Comparison of ENCODE assay signal across 8 mouse cellular contexts in genomic region chr6:90435195-90435618, GRCm38 (mm10). TPM values are rescaled to one million over a fixed set of nuclear protein-coding genes. Genes with fewer than 3 reads are reported as not detected.
DNase-seq lines count a peak whose midpoint lies in the region; ATAC-seq and TF ChIP-seq lines count a peak whose summit lies in the region.

No protein-coding gene starts in this region.

- peak overlapping the region; percentile 52; the same call in 1 of the 2 replicates for H3K9ac ChIP-seq in ES-E14 (ENCODE audit: insufficient read depth, low read depth, low read length, poor library complexity, severe bottlenecking)
- H3K9ac ChIP-seq in forebrain, embryonic 15.5 days (replicated peaks), result no peak overlapping the region
- no peak overlapping the region for H3K9ac ChIP-seq in hindbrain, embryonic 11.5 days (ENCODE audit: low read depth, low read length)
- no peak overlapping the region for H3K9ac ChIP-seq in lung, embryonic 15.5 days

- H3K36me3 ChIP-seq in ES-E14 (ENCODE audit: control insufficient read depth, insufficient read depth, low read length, poor library complexity, severe bottlenecking), result peaks cover 8% of the 10 kb centered on the region
- H3K36me3 ChIP-seq in forebrain, embryonic 15.5 days, result no peaks in the 10 kb centered on the region
- no peaks in the 10 kb centered on the region for H3K36me3 ChIP-seq in hindbrain, embryonic 11.5 days (ENCODE audit: control insufficient read depth, insufficient read depth, low read length)
- no peaks in the 10 kb centered on the region for H3K36me3 ChIP-seq in lung, embryonic 15.5 days

- no peak overlapping the region for H3K4me2 ChIP-seq in forebrain, embryonic 15.5 days (replicated peaks)
- H3K4me2 ChIP-seq in hindbrain, embryonic 11.5 days (replicated peaks; ENCODE audit: low read depth, low read length), result no peak overlapping the region
- no peak overlapping the region for H3K4me2 ChIP-seq in lung, embryonic 15.5 days

- H3K9me3 ChIP-seq in ES-E14 (ENCODE audit: control insufficient read depth, insufficient read depth, low read depth, low read length), result no peaks in the 10 kb centered on the region
- no peaks in the 10 kb centered on the region for H3K9me3 ChIP-seq in forebrain, embryonic 15.5 days
- H3K9me3 ChIP-seq in hindbrain, embryonic 11.5 days (ENCODE audit: control insufficient read depth, low read length), result no peaks in the 10 kb centered on the region
- no peaks in the 10 kb centered on the region for H3K9me3 ChIP-seq in lung, embryonic 15.5 days

- H3K4me1 ChIP-seq in ES-E14 (ENCODE audit: control insufficient read depth in 2 of 2, insufficient read depth in 2 of 2, low read length in 2 of 2, poor library complexity in 1 of 2), result peaks cover 0 to 19% of the 10 kb centered on the region in 2 experiments; a peak in 3 of 4 replicates
- H3K4me1 ChIP-seq in forebrain, embryonic 15.5 days, result peaks cover 2% of the 10 kb centered on the region; the same call in 1 of the 2 replicates
- H3K4me1 ChIP-seq in hindbrain, embryonic 11.5 days (replicated peaks; ENCODE audit: control insufficient read depth, insufficient read depth, low read length), result no peaks in the 10 kb centered on the region
- no peaks in the 10 kb centered on the region for H3K4me1 ChIP-seq in lung, embryonic 15.5 days

- peak overlapping the region; percentile 4; the same call in 1 of the 2 replicates for H3K27ac ChIP-seq in ES-E14 (ENCODE audit: insufficient read depth, low read depth, low read length, poor library complexity, severe bottlenecking)
- H3K27ac ChIP-seq in forebrain, embryonic 15.5 days (replicated peaks), result no peak overlapping the region
- no peak overlapping the region for H3K27ac ChIP-seq in hindbrain, embryonic 11.5 days (ENCODE audit: low read depth, low read length)
- H3K27ac ChIP-seq in lung, embryonic 15.5 days, result no peak overlapping the region

- DNase-seq in ES-E14 (ENCODE audit: low read depth, low spot score), result peak; percentile 83
- peak; percentile 90 for DNase-seq in hindbrain, embryonic 11.5 days (ENCODE audit: low spot score)
- DNase-seq in layer of hippocampus, adult 9-11 months, result peak; percentile 67
- peak; percentile 71 for DNase-seq in ovary, postnatal 14 days (ENCODE audit: low spot score)
- DNase-seq in thymus, postnatal 25 days, result peak; percentile 65

- in situ Hi-C loops in ES-E14 (cut with MboI; ENCODE audit: low sequenced_read_pairs in 2 of 2, unreplicated experiment in 2 of 2), result no loop called here

- peak; percentile 68 for ATAC-seq in cerebellum, adult (ENCODE audit: insufficient number of reproducible peaks, low FRiP score, low TSS enrichment)
- peak; percentile 78 for ATAC-seq in forebrain, embryonic 15.5 days (replicated peaks)
- peak; percentile 66 for ATAC-seq in hindbrain, embryonic 11.5 days (ENCODE audit: low FRiP score)
- peak; percentile 75; the same call in 1 of the 2 replicates for ATAC-seq in lung, embryonic 15.5 days (ENCODE audit: borderline replicate concordance, extremely low read depth, low FRiP score, low TSS enrichment)

- no peak overlapping the region for H3K4me3 ChIP-seq in ES-E14 (ENCODE audit: insufficient read depth in 1 of 2, low read depth in 1 of 2, low read length in 2 of 2, poor library complexity in 1 of 2, severe bottlenecking in 1 of 2)
- H3K4me3 ChIP-seq in forebrain, embryonic 15.5 days, result no peak overlapping the region
- H3K4me3 ChIP-seq in hindbrain, embryonic 11.5 days (ENCODE audit: low read depth, low read length), result no peak overlapping the region
- H3K4me3 ChIP-seq in lung, embryonic 15.5 days, result no peak overlapping the region

- 13% methylated on average over 11 of the region's 11 CpGs for WGBS in forebrain, embryonic 15.5 days
- 17% methylated on average over 11 of the region's 11 CpGs for WGBS in hindbrain, embryonic 11.5 days
- 15% methylated on average over 11 of the region's 11 CpGs for WGBS in lung, embryonic 15.5 days

- no peaks in the 10 kb centered on the region for H3K27me3 ChIP-seq in forebrain, embryonic 15.5 days
- H3K27me3 ChIP-seq in hindbrain, embryonic 11.5 days (ENCODE audit: control insufficient read depth, insufficient read depth, low read length), result no peaks in the 10 kb centered on the region
- H3K27me3 ChIP-seq in lung, embryonic 15.5 days, result no peaks in the 10 kb centered on the region

TF ChIP-seq in ES-E14, 5 proteins besides CTCF, POLR2A, EP300 and RAD21:
- TF ChIP-seq CHD2 (IDR thresholded peaks at IDR 0.05; ENCODE audit: low read depth, low read length) (no peak), MAFK (IDR thresholded peaks at IDR 0.05; ENCODE audit: insufficient read depth, low read depth, low read length) (no peak), HCFC1 (IDR thresholded peaks at IDR 0.05; ENCODE audit: borderline replicate concordance, insufficient read depth, low read length) (no peak), ZC3H11A (IDR thresholded peaks at IDR 0.05; ENCODE audit: borderline replicate concordance, low read depth, low read length) (peak; percentile 39; the same call in 1 of the 2 replicates), ZNF384 (IDR thresholded peaks at IDR 0.05; ENCODE audit: low read depth, low read length) (peak; percentile 97)

RNA-seq across cellular contexts. Expression of gene Cfap100, which starts 6.6 kb away (rescaled TPM):
- 0.98 and 1.0 TPM in 2 replicates for total RNA-seq in ES-E14 (2012; rRNA removed)
- 3.9 and 5.3 TPM in 2 replicates for polyA plus RNA-seq in forebrain, embryonic 15.5 days (2015; fragmentation: Nextera tagmentation; extraction: Ambion mirVana)
- 1.2 and 1.5 TPM in 2 replicates for polyA plus RNA-seq in hindbrain, embryonic 11.5 days (2014; fragmentation: Nextera tagmentation; extraction: Ambion mirVana)
- 0.50 and 0.68 TPM in 2 replicates for polyA plus RNA-seq in lung, embryonic 15.5 days (2015; fragmentation: Nextera tagmentation; extraction: Ambion mirVana)

RNA-seq across cellular contexts. Expression of gene Klf15, which starts 27.2 kb away (rescaled TPM):
- 6.4 and 11.3 TPM in 2 replicates for total RNA-seq in ES-E14 (2012; rRNA removed)
- polyA plus RNA-seq in forebrain, embryonic 15.5 days (2015; fragmentation: Nextera tagmentation; extraction: Ambion mirVana), result 12.9 and 13.1 TPM in 2 replicates
- 1.9 and 3.6 TPM in 2 replicates for polyA plus RNA-seq in hindbrain, embryonic 11.5 days (2014; fragmentation: Nextera tagmentation; extraction: Ambion mirVana)
- 10.9 and 13.5 TPM in 2 replicates for polyA plus RNA-seq in lung, embryonic 15.5 days (2015; fragmentation: Nextera tagmentation; extraction: Ambion mirVana)

RNA-seq across cellular contexts. Expression of gene Aldh1l1, which starts 51.0 kb away (rescaled TPM):
- 3.9 and 4.0 TPM in 2 replicates for total RNA-seq in ES-E14 (2012; rRNA removed)
- polyA plus RNA-seq in forebrain, embryonic 15.5 days (2015; fragmentation: Nextera tagmentation; extraction: Ambion mirVana), result 29.0 and 35.6 TPM in 2 replicates
- 2.2 TPM in 2 replicates for polyA plus RNA-seq in hindbrain, embryonic 11.5 days (2014; fragmentation: Nextera tagmentation; extraction: Ambion mirVana)
- polyA plus RNA-seq in lung, embryonic 15.5 days (2015; fragmentation: Nextera tagmentation; extraction: Ambion mirVana), result 1.4 and 2.1 TPM in 2 replicates
